Mouse (Mus musculus) gastrocnemius, postnatal 10 days (tissue): ENCODE data around the gene Tiam1. TPM values are rescaled to one million over a fixed set of nuclear protein-coding genes. Genes with fewer than 3 reads are reported as not detected.

Source experiments
- DNase-seq: peaks from one replicate; pipeline ENCODE4 v3.0.0; 2021; ENCODE audit warnings: mixed read lengths
- total RNA-seq, 2 experiments: library from RNA; stranded (reverse); gene quantifications; 2 replicates each; pipeline ENCODE4 v1.2.3; 2021

Gene Tiam1
- total RNA-seq, 2 experiments from 2014 or later: 9.7 to 11.0 TPM

DNA sequence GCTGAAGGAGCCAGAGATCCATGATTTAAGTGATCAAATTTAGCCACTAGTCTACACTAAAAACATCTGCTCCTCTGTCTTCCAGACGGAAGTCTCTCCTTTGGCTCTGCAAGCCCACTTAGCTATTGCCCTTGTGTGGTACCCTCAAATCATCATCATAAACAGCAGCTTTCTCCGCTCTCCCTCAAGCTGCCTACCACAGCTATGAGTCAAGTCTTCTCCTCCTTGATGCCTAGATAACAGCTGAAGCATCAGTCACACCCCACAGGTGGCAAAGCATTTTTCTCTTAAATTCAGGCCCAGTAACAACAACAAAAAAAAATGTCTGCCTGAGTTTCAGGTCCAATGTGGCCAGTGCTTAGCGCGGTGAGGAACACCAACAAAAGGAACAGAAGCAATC, 150.1 kb downstream of the Tiam1 start:
- no peak for DNase-seq

DNA sequence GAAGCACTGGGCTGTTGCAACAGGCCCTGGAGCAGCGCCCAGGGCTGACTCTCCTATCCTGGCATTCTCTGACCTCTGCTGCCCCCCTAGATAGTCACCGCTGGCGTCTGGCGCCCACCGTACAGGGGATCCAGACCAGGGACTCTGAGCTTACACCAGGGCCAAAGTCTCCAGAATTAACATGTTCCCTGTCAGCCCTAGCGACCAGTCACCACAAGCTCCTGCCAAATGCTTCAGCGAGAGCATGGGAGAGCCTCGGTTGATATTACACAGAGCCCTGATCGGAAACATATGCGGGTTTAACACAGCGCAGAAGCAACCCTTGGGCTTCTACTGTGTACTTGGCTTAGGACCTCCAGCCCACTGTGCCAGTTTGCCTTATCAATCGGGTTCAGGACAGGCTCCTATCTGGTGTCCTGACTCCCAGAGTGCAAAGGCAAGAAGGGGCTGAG, 151.8 kb downstream of the Tiam1 start:
- DNase-seq: peak; percentile 26

DNA sequence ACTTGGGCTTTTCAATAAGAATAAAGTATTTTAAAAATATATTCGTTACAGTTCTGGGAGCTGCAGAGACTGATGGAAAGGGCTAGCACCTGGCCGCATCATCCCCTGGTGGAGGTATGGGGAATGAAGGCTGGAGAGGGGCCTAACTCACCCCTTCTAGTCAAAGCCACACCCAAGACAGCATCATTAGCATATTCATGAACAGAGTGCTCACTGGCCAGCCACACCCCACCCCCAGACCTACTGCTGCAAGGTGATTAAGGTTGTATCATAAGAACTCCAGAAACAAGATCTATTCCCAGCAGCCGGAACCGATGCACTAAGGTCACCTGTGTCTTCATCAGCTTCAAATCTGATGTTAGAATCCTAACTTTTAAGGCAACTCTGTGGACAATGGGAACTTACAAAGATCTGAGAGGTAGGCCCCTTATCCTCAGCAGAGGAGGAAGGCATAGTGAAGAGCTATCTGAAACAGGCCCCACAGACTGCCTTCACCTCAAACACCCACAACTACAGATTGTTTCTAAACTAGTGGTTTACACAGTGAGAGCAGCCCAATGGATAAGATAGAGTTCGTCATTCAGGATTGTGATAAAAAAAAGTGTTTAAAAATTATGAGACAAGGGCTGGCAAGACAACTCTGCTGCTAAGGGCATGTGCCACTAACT, 153.1 kb downstream of the Tiam1 start:
- DNase-seq: no peak

- no peak for DNase-seq
Measured at GRCm38 (mm10) chr16:89989816-89990215, 153.8 kb downstream of the Tiam1 start.

DNA sequence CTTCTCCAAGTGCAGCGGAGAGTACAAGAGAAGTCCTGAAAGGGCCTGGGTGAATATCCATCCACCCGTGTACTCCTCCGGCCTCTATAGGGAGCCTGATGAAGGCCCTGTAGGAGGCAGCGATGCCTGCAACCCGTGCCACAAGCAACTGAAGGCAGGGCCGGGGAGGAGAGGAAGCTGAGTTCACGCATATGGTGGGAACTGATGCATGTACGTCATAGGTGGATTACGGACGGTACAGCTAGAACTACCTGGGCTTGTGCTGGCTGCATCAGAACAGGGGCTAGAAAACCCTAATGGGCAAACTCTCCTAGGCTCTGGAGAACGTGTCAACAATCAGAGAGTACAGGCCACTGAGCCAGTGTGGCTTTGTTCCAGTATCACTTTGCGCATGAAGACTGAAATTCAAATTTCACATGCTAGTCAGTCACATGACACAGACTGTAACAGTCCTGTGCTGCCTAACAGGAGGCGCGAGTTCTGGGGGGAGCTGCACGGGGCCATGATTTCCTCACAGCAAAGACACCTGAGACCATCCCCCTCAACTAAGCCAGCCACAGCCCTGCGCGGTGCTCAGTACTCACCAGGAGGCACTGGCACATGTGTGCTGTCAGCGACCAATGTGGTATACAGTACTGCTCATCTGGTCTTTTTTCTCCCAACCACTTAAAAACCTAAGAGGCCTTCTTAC, 156.8 kb downstream of the Tiam1 start:
- DNase-seq: no peak

GRCm38 (mm10) chr16:89985702-89986481, 157.7 kb downstream of the Tiam1 start:
- no peak for DNase-seq

DNA sequence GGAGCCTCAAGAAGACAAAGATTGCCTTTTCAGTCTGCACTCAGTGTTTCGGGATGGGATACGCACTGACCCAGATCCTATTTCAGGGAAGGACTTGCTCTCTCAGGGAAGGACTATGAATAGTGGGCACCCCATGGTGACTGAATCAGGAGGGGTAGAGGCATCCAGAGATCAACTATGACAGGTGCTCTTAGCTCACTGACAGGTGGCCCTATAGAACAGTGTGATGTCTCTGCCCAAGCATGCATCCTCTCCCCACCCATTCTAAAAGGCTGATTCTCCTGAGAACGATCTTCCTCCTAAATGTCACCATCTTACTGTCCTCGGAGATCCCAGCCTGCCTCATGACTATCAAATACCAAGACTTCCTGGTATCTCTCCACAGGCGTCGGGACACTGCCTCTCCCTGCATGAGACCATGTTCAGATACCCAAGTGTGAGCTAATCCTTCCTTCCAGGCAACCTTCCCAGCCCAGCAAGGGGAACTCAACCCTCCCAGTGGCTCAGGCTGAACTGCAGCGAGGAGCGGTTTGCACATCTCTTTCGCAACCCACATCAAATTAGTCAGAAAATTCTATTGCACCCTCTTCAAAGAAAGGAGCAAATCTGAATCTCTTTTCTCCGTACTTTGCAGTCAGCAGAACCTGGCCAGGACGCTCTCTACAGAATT, 163.4 kb downstream of the Tiam1 start:
- DNase-seq: no peak

DNA sequence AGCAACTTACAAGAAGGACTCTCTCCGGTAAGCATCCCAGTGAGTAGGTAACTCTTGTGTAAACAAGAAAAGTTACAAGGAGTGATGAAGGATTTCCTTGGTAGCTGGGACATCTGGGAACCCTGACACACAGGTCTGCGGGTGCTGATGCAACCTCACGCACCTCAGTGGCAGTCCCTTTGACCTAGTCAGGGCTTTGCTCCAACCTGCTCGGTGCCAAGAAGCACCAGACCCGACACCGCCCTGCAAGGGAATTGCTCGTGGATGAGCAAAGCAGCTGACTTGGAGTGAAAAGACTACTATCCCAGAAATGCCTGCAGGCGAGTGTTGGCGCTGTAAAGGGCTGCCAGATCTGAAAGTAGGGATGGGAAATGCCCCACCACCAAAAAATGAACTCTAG, 168.1 kb downstream of the Tiam1 start:
- DNase-seq: no peak

- DNase-seq: no peak
Measured at GRCm38 (mm10) chr16:89973814-89974712, 169.5 kb downstream of the Tiam1 start.

GRCm38 (mm10) chr16:89972854-89973487, 170.6 kb downstream of the Tiam1 start:
- DNase-seq: no peak

GRCm38 (mm10) chr16:89972018-89972417, 171.6 kb downstream of the Tiam1 start:
- no peak for DNase-seq

DNA sequence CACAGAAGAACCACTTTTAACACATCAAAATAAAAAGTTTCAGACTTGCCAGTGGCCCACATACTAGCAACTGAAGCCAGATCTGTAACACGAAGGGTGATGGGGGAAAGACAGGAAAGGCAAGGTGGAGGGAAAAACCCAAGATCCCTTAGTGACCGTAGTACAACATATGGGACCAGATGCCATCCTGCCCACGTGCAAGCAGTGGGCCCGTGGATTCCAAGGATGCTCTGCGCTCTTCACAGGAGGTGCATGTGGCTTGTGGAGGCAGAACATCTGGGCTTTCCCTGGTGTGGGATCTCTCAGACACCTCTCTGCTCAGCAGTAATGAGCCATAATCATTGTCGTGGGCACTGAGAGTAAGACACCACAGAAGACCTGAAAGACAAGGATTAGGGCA, 175.5 kb downstream of the Tiam1 start:
- DNase-seq: no peak

DNA sequence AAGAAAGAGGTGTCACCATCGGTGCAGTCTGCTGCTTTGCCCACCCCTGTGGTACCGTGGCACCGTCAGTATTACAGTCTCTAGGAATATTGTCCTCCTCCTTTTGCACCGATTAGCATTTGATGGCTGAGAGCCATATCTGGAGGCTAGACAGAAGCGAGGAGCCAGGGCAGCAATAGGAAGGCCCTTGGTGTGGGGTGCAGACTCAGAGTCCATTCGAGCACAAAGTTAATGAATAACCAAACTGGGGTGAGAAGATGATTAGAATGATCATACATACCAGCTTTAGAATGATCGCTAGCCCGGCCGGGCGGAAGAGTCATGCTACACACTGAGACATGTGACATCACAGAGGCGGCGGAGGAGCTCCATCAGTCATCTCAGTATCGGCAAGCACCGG, 180.7 kb downstream of the Tiam1 start:
- DNase-seq: no peak

- DNase-seq: no peak
Measured at GRCm38 (mm10) chr16:89960904-89961303, 182.7 kb downstream of the Tiam1 start.

DNA sequence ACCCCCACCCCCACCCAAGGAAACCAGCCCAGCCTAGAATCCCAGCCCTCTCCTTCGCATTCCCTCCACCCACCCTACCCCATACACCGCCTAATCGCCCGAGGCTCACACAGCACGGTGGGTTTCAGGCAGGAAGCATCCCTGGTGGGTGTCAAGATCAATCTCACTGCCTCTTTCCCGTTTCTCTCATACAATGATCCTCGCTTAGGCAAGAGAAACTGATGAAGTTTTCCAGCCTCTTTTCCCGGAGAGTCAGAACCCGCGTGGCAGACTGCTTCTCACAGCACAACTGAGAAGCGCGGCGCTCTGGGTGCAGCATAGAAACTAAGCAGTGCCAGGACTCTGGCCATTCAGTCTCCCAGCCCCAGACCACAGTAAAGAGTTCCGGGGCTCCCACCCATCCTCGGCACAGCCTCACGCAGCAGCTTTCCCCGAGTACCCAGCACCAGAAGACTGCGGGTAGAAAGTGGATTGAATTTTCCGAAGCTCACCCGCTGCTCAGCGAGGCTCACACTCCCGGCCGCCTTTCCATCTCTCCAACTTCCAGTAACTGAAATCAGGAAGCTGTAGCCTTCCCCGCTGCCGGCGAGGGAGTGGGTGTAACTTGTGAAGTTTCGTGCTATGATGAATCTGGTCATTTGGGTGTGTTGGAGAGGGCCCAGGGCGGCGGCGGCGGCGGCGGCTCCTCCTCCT, 183.2 kb downstream of the Tiam1 start:
- peak; percentile 52 for DNase-seq

DNA sequence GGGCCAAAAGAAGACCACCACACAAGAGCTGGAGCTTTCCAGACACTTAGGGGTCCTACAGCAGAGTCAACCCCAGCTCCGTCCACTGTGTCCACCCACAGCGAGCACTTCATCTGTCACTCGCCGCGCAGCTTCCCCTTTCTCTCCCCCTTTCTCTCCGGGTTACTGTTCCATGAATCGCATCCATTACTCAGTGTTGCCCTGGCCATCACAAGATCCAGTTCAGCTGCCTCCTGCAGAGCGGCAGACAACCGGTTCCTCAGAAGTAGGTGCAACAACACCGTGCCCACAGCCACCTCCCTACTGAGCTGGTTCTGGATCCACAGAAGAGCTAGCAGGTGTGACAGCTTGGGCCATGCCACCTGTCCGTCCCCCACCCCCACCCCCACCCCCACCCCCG, 184.6 kb downstream of the Tiam1 start:
- DNase-seq: no peak

GRCm38 (mm10) chr16:89958030-89958429, 185.5 kb downstream of the Tiam1 start:
- DNase-seq: no peak

GRCm38 (mm10) chr16:89954525-89954924, 189.0 kb downstream of the Tiam1 start:
- DNase-seq: no peak

GRCm38 (mm10) chr16:89954114-89954513, 189.5 kb downstream of the Tiam1 start:
- no peak for DNase-seq

GRCm38 (mm10) chr16:89952821-89953220, 190.7 kb downstream of the Tiam1 start:
- DNase-seq: no peak
